Mouse (Mus musculus): ENCODE results near the gene Ctdsp1.
A peak's percentile ranks its signal among the peaks of the same experiment; 100 is the strongest.

The Ctdsp1 gene

GRCm38 (mm10) chr1:74376396-74376795 lies 14.9 kb upstream of the Ctdsp1 start:
- no peak for DNase-seq (ENCODE audit: low read depth, low spot score)

- no peak for DNase-seq (ENCODE audit: low read depth, low spot score)
Measured at GRCm38 (mm10) chr1:74379058-74379504, 12.2 kb upstream of the Ctdsp1 start.

DNA sequence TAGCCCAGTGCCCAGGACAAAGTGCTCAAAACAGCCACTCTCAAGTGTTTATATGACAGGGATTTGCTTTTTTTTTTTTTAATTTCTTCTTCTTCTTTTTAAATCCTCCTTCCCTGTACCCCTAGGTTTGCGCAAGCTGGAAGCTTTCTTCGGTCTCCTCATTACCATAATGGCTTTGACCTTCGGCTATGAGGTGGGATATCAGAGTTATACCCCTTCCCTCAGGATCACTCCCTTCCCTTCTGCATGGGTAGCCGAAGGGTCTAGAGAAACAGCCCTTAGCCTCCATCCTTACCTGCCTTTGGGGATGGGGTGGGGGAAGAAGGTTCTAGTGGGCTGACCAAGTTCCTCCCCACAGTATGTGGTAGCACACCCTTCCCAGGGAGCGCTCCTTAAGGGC lies 10.8 kb upstream of the Ctdsp1 start:
- DNase-seq (ENCODE audit: low read depth, low spot score) = no peak

GRCm38 (mm10) chr1:74381588-74382021 lies 9.7 kb upstream of the Ctdsp1 start:
- DNase-seq (ENCODE audit: low read depth, low spot score) = no peak

- DNase-seq (ENCODE audit: low read depth, low spot score) = no peak
Measured at GRCm38 (mm10) chr1:74383385-74383784, 7.9 kb upstream of the Ctdsp1 start.

DNA sequence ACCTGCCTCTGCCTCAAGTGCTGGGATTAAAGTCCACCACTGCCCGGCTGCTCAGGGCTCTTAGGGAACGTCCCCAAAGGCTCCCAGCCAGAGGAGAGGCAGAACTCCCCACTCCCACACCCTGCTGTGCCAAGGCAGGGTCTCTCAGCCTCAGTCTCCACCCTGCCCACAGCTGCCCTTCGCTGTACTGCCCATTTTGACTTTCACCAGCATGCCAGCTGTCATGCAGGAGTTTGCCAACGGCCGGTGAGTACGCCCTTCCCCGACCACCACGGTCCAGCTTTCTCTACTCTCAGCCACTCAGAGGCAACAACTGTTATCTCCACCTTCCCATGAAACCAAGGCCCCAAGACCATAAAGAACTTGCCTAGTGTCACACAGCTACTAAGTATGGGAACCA lies 6.8 kb upstream of the Ctdsp1 start:
- no peak for DNase-seq (ENCODE audit: low read depth, low spot score)

DNA sequence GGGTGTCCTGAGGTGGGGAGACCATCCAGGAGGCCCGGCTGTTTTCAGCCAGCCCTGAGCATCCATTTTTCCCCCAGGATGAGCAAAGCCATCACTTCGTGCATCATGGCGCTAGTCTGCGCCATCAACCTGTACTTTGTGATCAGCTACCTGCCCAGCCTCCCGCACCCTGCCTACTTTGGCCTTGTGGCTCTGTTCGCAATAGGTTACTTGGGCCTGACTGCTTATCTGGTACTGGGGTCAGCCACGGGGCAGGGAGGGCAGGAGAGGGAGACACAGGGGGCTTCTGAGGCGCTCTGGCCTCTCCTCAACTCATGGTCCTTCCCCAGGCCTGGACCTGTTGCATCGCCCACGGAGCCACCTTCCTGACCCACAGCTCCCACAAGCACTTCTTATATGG lies 6.2 kb upstream of the Ctdsp1 start:
- no peak for DNase-seq (ENCODE audit: low read depth, low spot score)

GRCm38 (mm10) chr1:74385531-74385930 lies 5.8 kb upstream of the Ctdsp1 start:
- peak; percentile 73 for DNase-seq (ENCODE audit: low read depth, low spot score)

GRCm38 (mm10) chr1:74386363-74386713 lies 5.0 kb upstream of the Ctdsp1 start:
- no peak for DNase-seq (ENCODE audit: low read depth, low spot score)

GRCm38 (mm10) chr1:74386714-74387385 lies 4.5 kb upstream of the Ctdsp1 start:
- peak; percentile 97 for DNase-seq (ENCODE audit: low read depth, low spot score)

DNA sequence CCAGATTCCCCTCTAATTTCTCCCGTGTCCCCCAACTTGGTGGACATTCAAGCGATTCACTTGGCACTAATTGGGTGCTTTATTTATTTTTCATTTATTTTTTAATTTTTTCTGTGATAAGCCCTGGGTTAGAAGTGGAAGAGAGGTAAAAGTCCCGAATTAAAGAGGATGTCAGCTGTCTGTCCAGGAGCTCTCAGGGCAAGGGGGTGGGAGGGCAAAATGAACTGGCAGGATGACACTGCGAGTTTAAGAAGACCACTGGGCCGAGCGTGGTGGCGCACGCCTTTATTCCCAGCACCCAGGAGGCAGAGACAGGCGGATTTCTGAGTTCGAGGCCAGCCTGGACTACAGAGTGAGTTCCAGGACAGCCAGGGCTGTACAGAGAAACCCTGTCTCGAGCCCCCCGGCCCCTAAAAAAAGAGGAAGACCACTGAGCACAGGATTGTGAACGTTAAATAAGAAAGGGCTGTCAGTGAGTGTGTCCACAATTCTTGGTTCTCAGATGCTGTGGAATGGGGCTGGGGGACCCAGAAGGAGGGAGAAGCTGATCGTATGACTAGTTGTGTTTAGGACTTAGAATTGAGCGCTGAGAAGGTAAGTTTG lies 3.8 kb upstream of the Ctdsp1 start:
- DNase-seq (ENCODE audit: low read depth, low spot score) = no peak

DNA sequence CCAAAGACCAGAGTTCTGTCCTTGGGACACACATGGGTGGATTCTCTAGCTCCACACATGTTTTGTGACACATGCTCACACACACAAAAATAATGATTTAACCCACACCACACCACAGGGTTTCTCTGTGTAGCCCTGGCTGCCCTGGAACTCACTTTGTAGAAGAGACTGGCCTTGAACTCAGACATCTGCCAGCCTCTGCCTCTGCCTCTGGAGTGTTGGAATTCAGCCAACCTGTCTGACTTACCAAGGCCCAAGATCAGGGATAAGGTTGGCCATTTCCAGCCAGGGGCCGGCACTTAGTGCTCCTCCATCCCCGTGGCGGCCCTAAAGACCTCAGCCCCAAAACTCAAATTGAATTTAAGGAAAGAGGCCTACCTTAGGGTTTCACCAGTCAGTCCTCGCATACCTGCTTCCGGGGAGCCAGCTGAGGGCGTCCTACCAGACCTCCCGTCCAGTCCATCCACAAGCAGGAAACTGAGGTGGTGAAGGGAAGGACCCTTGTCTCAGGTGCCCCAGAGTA lies 2.9 kb upstream of the Ctdsp1 start:
- no peak for DNase-seq (ENCODE audit: low read depth, low spot score)

DNA sequence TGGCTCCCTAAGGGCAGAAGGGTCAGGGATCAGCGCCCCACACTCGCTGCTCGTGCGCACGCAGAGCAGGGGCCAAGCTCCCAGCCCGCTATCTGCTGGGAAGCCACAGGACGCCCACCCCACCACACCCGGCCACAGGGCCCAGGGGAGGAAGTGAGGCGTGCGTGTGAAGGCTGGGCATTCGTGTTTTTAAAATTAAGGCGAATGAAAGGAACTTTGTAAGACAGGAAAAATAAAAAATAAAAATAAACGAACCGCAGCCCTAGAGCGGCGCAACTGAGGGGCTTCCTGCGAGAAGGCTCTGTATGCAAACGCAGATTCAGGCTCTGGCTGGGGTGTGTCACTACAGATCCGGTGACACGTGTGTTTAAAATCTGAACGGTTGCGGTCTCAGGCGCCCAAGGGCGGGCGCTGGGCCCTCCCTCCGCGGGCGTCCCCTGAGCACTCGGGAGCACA lies 1.4 kb upstream of the Ctdsp1 start:
- peak; percentile 69 for DNase-seq (ENCODE audit: low read depth, low spot score)

DNA sequence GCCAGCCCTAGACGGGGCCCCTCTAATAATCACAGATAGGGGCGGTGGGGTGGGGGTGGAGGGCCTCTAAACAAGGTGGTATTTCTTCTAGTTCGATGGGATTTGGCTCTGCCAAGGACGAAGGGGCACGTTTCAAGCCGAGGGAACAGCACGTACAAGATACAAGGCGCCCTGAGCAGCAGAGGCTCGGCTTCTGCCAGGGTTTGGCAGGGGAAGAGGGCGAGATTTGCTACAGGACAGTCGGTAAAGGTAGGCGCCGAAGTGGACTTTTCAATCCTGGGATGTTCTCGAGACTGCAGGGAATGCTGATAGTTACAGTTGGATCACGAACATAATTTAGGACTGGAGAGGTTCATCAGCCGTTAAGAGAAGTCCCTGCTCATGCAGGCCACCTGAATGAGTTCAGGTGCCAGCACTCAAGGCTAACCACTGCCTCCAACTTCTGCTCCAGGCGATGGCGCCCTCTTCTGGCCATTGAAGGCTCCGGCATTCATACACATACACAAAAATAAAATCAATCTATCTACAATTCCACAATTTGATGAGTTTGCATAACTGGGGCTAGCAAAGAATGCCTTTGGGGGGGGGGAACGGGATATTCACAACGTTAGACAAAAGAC lies 912 bp upstream of the Ctdsp1 start:
- DNase-seq (ENCODE audit: low read depth, low spot score) = peak; percentile 92

- DNase-seq (ENCODE audit: low read depth, low spot score) = peak; percentile 52
Measured at GRCm38 (mm10) chr1:74391844-74392441, 634 bp downstream of the Ctdsp1 start.

DNA sequence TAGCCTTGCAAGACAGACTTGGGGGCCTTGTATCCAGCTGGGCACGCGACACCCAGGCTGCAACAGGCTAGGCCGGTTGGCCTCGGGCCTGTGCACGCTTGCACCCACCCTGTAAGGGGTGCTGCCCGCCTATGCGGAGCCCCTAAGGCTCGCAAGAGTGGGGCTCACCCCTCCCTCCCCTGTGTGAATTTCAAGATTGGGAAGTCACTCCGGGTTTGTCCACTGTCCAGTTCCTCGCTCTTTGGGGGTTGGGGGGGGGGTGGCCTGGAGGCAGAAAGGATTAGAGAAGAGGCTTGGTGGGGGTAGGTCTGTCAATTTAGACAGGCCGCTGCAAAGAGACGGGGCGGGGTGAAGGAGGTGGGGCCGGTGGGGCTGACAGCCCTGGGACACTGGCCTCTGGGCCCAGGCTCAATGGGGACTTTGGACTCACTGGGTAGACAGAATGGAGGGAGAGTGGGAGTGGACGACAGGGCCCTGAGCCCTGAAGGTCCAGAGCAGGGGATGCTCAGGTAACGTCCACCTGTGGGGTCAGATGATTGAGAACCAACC lies 1.2 kb downstream of the Ctdsp1 start:
- no peak for DNase-seq (ENCODE audit: low read depth, low spot score)

DNA sequence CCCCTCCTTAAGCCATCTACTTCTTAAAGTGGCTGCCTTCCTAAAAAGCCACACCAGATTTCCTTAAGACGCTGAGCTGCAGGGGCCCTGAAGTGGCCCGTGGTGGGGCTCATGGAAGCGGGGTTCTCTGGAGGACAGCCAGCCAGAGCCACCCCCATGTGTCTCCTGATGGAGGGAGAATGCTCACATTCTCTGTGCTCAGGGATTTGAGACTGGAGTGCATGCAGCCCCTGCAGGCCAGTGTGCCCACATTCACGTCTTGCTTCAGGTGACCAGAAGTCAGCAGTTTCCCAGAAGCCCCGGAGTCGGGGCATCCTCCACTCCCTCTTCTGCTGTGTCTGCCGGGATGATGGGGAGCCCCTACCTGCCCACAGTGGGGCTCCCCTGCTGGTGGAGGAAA lies 1.7 kb downstream of the Ctdsp1 start:
- DNase-seq (ENCODE audit: low read depth, low spot score) = no peak

GRCm38 (mm10) chr1:74393697-74394096 lies 2.4 kb downstream of the Ctdsp1 start:
- no peak for DNase-seq (ENCODE audit: low read depth, low spot score)

GRCm38 (mm10) chr1:74394311-74394710 lies 3.0 kb downstream of the Ctdsp1 start:
- DNase-seq (ENCODE audit: low read depth, low spot score) = no peak

GRCm38 (mm10) chr1:74394858-74395257 lies 3.5 kb downstream of the Ctdsp1 start:
- DNase-seq (ENCODE audit: low read depth, low spot score) = peak; percentile 39

DNA sequence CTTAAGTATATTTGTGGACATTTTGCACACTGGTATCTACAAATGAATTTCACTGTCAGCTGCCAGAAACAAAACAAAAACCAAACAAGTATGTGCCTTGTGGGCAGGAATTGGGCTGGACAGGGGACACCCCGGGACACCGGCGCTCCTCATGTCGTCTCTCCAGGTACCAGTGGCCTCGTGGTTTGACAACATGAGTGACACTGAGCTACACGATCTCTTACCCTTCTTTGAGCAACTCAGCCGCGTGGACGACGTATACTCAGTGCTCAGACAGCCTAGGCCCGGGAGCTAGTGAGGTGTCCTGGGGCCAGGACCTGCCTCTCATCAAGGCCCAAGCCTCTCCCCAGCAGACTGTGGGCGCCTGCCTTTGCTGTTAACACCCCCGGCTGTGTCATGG lies 4.0 kb downstream of the Ctdsp1 start:
- DNase-seq (ENCODE audit: low read depth, low spot score) = no peak
